ENCODE assay signal across 16 mouse cellular contexts in genomic region chr10:111476989-111477510, GRCm38 (mm10). TPM values are rescaled to one million over a fixed set of nuclear protein-coding genes. Genes with fewer than 3 reads are reported as not detected.
DNase-seq lines count a peak whose midpoint lies in the region; ATAC-seq and TF ChIP-seq lines count a peak whose summit lies in the region.
"Had no signal": no experiment of that assay in that cellular context is flagged by ENCODE, and none has a peak within 500 bp of the region (broad histone marks: within the 10 kb centered on the region; RNA-seq: fewer than 3 reads in every experiment).

No protein-coding gene starts in this region.

- no peaks in the 10 kb centered on the region for H3K27me3 ChIP-seq in kidney, adult 2 months (replicated peaks; ENCODE audit: control insufficient read depth, insufficient read depth, low read length)
- H3K27me3 ChIP-seq in kidney, embryonic 15.5 days = no peaks in the 10 kb centered on the region
- no peaks in the 10 kb centered on the region for H3K27me3 ChIP-seq in midbrain, embryonic 14.5 days (ENCODE audit: control insufficient read depth, insufficient read depth, low read length)
- no peaks in the 10 kb centered on the region for H3K27me3 ChIP-seq in midbrain, embryonic 15.5 days (replicated peaks)

- H3K9me3 ChIP-seq in kidney, embryonic 15.5 days (replicated peaks) = no peaks in the 10 kb centered on the region
- no peaks in the 10 kb centered on the region for H3K9me3 ChIP-seq in midbrain, embryonic 14.5 days (ENCODE audit: control insufficient read depth, low read length)
- H3K9me3 ChIP-seq in midbrain, embryonic 15.5 days = no peaks in the 10 kb centered on the region
- H3K9me3 ChIP-seq: heart, embryonic 10.5 days; limb, embryonic 10.5 days had no signal

- peak; percentile 70 for DNase-seq in kidney, adult 2 months
- no peak for DNase-seq in midbrain, embryonic 14.5 days
- DNase-seq in Muller cell, postnatal 12 days (ENCODE audit: inconsistent ontology term) = peak; percentile 22
- DNase-seq in urinary bladder, postnatal 10 days (ENCODE audit: low spot score) = no peak
- DNase-seq in spleen, postnatal 10 days (ENCODE audit: low spot score in 2 of 2) = no peak
- DNase-seq: adrenal gland, postnatal 25 days; cerebellum, postnatal 25 days; gastrocnemius, postnatal 10 days; heart, postnatal 4 days; layer of hippocampus, postnatal 36 days; lung, postnatal 10 days had no signal

- H3K27ac ChIP-seq in kidney, adult 2 months (ENCODE audit: insufficient read depth, low read depth, low read length) = peak overlapping the region; percentile 60; the same call in 1 of the 2 replicates
- H3K27ac ChIP-seq in kidney, embryonic 15.5 days = no peak overlapping the region
- no peak overlapping the region for H3K27ac ChIP-seq in midbrain, embryonic 14.5 days (replicated peaks; ENCODE audit: low read depth, low read length)
- H3K27ac ChIP-seq in midbrain, embryonic 15.5 days = no peak overlapping the region
- H3K27ac ChIP-seq: heart, embryonic 10.5 days; limb, embryonic 10.5 days had no signal

- no peak overlapping the region for H3K9ac ChIP-seq in kidney, embryonic 15.5 days
- no peak overlapping the region for H3K9ac ChIP-seq in midbrain, embryonic 14.5 days (replicated peaks; ENCODE audit: low read length)
- no peak overlapping the region for H3K9ac ChIP-seq in midbrain, embryonic 15.5 days

- TF ChIP-seq POLR2A in kidney, adult 2 months (IDR thresholded peaks at IDR 0.05; ENCODE audit: low read depth, low read length) = no peak

- peaks cover 6% of the 10 kb centered on the region; the same call in 1 of the 2 replicates for H3K4me1 ChIP-seq in kidney, adult 2 months (ENCODE audit: control insufficient read depth, insufficient read depth, low read length)
- H3K4me1 ChIP-seq in kidney, embryonic 15.5 days = peaks cover 31% of the 10 kb centered on the region
- peaks cover 36% of the 10 kb centered on the region for H3K4me1 ChIP-seq in midbrain, embryonic 14.5 days (ENCODE audit: control insufficient read depth, insufficient read depth, low read length)
- H3K4me1 ChIP-seq in midbrain, embryonic 15.5 days = peaks cover 50% of the 10 kb centered on the region

- no peak overlapping the region for H3K4me3 ChIP-seq in kidney, adult 2 months (ENCODE audit: insufficient read depth, low read depth, low read length)
- no peak overlapping the region for H3K4me3 ChIP-seq in kidney, embryonic 15.5 days (replicated peaks)
- no peak overlapping the region for H3K4me3 ChIP-seq in midbrain, embryonic 14.5 days (replicated peaks; ENCODE audit: low read depth, low read length)
- no peak overlapping the region for H3K4me3 ChIP-seq in midbrain, embryonic 15.5 days
- H3K4me3 ChIP-seq: heart, embryonic 10.5 days; limb, embryonic 10.5 days had no signal

- TF ChIP-seq CTCF in kidney, adult 2 months (conservative IDR thresholded peaks at IDR 0.05; ENCODE audit: insufficient read depth, insufficient read length, low read depth, low read length) = no peak

- peaks cover 1% of the 10 kb centered on the region; the same call in 1 of the 2 replicates for H3K36me3 ChIP-seq in kidney, adult 2 months (ENCODE audit: control insufficient read depth, insufficient read depth, low read length)
- H3K36me3 ChIP-seq in kidney, embryonic 15.5 days = peaks cover 12% of the 10 kb centered on the region
- H3K36me3 ChIP-seq in midbrain, embryonic 14.5 days (ENCODE audit: control insufficient read depth, insufficient read depth, low read length) = peaks cover 7% of the 10 kb centered on the region; the same call in 1 of the 2 replicates
- 0 out of 2 replicates have a peak, but pooled peaks cover 6% of the 10 kb centered on the region for H3K36me3 ChIP-seq in midbrain, embryonic 15.5 days (replicated peaks)

- no peak for ATAC-seq in kidney, embryonic 15.5 days (replicated peaks; ENCODE audit: low FRiP score)
- ATAC-seq in midbrain, embryonic 14.5 days (ENCODE audit: low FRiP score, low TSS enrichment) = no peak
- ATAC-seq in midbrain, embryonic 15.5 days (replicated peaks) = no peak
- ATAC-seq: intestine, postnatal 0 days had no signal

- WGBS in kidney, adult 2 months = 56% methylated on average over 6 of the region's 6 CpGs
- WGBS in kidney, embryonic 15.5 days = 77% methylated on average over 6 of the region's 6 CpGs
- 91% methylated on average over 6 of the region's 6 CpGs for WGBS in midbrain, embryonic 14.5 days
- 84% methylated on average over 6 of the region's 6 CpGs for WGBS in midbrain, embryonic 15.5 days

- no peak overlapping the region for H3K4me2 ChIP-seq in kidney, embryonic 15.5 days
- H3K4me2 ChIP-seq in midbrain, embryonic 14.5 days (ENCODE audit: low read length) = 0 out of 2 replicates have a peak overlapping the region, but pooled peaks have one; percentile 29
- no peak overlapping the region for H3K4me2 ChIP-seq in midbrain, embryonic 15.5 days

RNA-seq across cellular contexts. Expression of gene Nap1l1, which starts 4.0 kb away (rescaled TPM):
- 9.9 and 18.8 TPM in 2 replicates for polyA plus RNA-seq in kidney, adult 2 months (2012; rRNA removed)
- polyA plus RNA-seq in kidney, embryonic 15.5 days (2015; fragmentation: Nextera tagmentation; extraction: Ambion mirVana) = 249 and 270 TPM in 2 replicates
- polyA plus RNA-seq in midbrain, embryonic 14.5 days (2014; fragmentation: Nextera tagmentation; extraction: Ambion mirVana) = 182 and 206 TPM in 2 replicates
- polyA plus RNA-seq in midbrain, embryonic 15.5 days (2015; fragmentation: Nextera tagmentation; extraction: Ambion mirVana) = 164 and 167 TPM in 2 replicates

RNA-seq across cellular contexts. Expression of gene Phlda1, which starts 29.0 kb away (rescaled TPM):
- polyA plus RNA-seq in kidney, adult 2 months (2012; rRNA removed) = 7.8 and 9.5 TPM in 2 replicates
- polyA plus RNA-seq in kidney, embryonic 15.5 days (2015; fragmentation: Nextera tagmentation; extraction: Ambion mirVana) = 38.2 and 38.6 TPM in 2 replicates
- polyA plus RNA-seq in midbrain, embryonic 14.5 days (2014; fragmentation: Nextera tagmentation; extraction: Ambion mirVana) = 27.9 and 33.2 TPM in 2 replicates
- 35.3 and 35.8 TPM in 2 replicates for polyA plus RNA-seq in midbrain, embryonic 15.5 days (2015; fragmentation: Nextera tagmentation; extraction: Ambion mirVana)

Comparison
In these comparisons a context has a peak if more than half of its experiments do, and no peak if none do; other contexts are left out.
1. DNase-seq: peak in kidney, adult 2 months (single experiment) and Muller cell, postnatal 12 days (single experiment); none in midbrain, embryonic 14.5 days (single experiment), urinary bladder, postnatal 10 days (single experiment) and spleen, postnatal 10 days (0 of 2).